Comparison of ENCODE assay signal across 12 mouse cellular contexts in genomic region chr5:93151985-93152384, GRCm38 (mm10). TPM values are rescaled to one million over a fixed set of nuclear protein-coding genes. Genes with fewer than 3 reads are reported as not detected.
DNase-seq lines count a peak whose midpoint lies in the region; ATAC-seq and TF ChIP-seq lines count a peak whose summit lies in the region.
"Had no signal": no experiment of that assay in that cellular context is flagged by ENCODE, and none has a peak within 500 bp of the region (broad histone marks: within the 10 kb centered on the region; RNA-seq: fewer than 3 reads in every experiment).

No protein-coding gene starts in this region.

- TF ChIP-seq CTCF in thymus, adult 2 months (IDR thresholded peaks at IDR 0.05; ENCODE audit: borderline replicate concordance, control insufficient read depth, extremely low read depth, insufficient read depth, low read length, poor library complexity), result no peak

- no peak overlapping the region for H3K4me2 ChIP-seq in heart, embryonic 16.5 days (ENCODE audit: low read depth, low read length)
- peak overlapping the region; percentile 9; the same call in 1 of the 2 replicates for H3K4me2 ChIP-seq in liver, embryonic 12.5 days
- H3K4me2 ChIP-seq: hindbrain, embryonic 13.5 days; midbrain, embryonic 12.5 days had no signal

- 0 out of 2 replicates have a peak overlapping the region, but pooled peaks have one; percentile 14 for H3K9ac ChIP-seq in heart, embryonic 16.5 days (ENCODE audit: low read length)
- no peak overlapping the region for H3K9ac ChIP-seq in liver, embryonic 12.5 days
- H3K9ac ChIP-seq: forebrain, postnatal 0 days; hindbrain, embryonic 13.5 days; midbrain, embryonic 12.5 days had no signal

- ATAC-seq in heart, embryonic 16.5 days (replicated peaks; ENCODE audit: extremely low read depth, insufficient read depth, low FRiP score), result no peak
- ATAC-seq in liver, embryonic 12.5 days, result peak; percentile 14; the same call in 1 of the 2 replicates

- TF ChIP-seq POLR2A in thymus, adult 2 months (IDR thresholded peaks at IDR 0.05; ENCODE audit: control insufficient read depth, extremely low read depth, insufficient read depth, low read length, poor library complexity), result no peak

- H3K4me3 ChIP-seq in heart, embryonic 16.5 days (ENCODE audit: low read length), result no peak overlapping the region
- 0 out of 2 replicates have a peak overlapping the region, but pooled peaks have one; percentile 9 for H3K4me3 ChIP-seq in thymus, adult 2 months (ENCODE audit: control insufficient read depth, insufficient read depth, low read length)
- H3K4me3 ChIP-seq in liver, embryonic 12.5 days, result no peak overlapping the region
- H3K4me3 ChIP-seq: hindbrain, embryonic 13.5 days; midbrain, embryonic 12.5 days had no signal

- no peaks in the 10 kb centered on the region for H3K9me3 ChIP-seq in heart, embryonic 16.5 days (replicated peaks; ENCODE audit: control insufficient read depth, low read length)
- H3K9me3 ChIP-seq in liver, embryonic 12.5 days (replicated peaks), result no peaks in the 10 kb centered on the region
- H3K9me3 ChIP-seq: hindbrain, embryonic 13.5 days; midbrain, embryonic 12.5 days had no signal

- DNase-seq in heart, postnatal 10 days, result no peak
- DNase-seq in thymus, adult 2 months, result peak; percentile 22
- DNase-seq in thymus, adult 18-20 months, result no peak
- DNase-seq in thymus, postnatal 4 days, result peak; percentile 13
- DNase-seq in left cerebral cortex, postnatal 14 days (ENCODE audit: low spot score in 2 of 2), result no peak
- DNase-seq in urinary bladder, adult 2 months (ENCODE audit: low spot score), result no peak
- DNase-seq: adrenal gland, adult 8-10 months; forebrain, postnatal 0 days had no signal

- intact Hi-C loops in heart, postnatal 10 days (cut with DNase I), result no loop called here
- intact Hi-C loops in left cerebral cortex, postnatal 14 days (cut with DNase I), result no loop called here

- H3K36me3 ChIP-seq in heart, embryonic 16.5 days (ENCODE audit: control insufficient read depth, insufficient read depth), result peaks cover 13% of the 10 kb centered on the region; the same call in 1 of the 2 replicates
- peaks cover 5% of the 10 kb centered on the region; the same call in 1 of the 2 replicates for H3K36me3 ChIP-seq in thymus, adult 2 months (ENCODE audit: control insufficient read depth, insufficient read depth, low read length)
- peaks cover 40% of the 10 kb centered on the region for H3K36me3 ChIP-seq in liver, embryonic 12.5 days

- H3K27me3 ChIP-seq in heart, embryonic 16.5 days (ENCODE audit: control insufficient read depth, insufficient read depth, low read length), result no peaks in the 10 kb centered on the region
- H3K27me3 ChIP-seq in thymus, adult 2 months (ENCODE audit: control insufficient read depth, insufficient read depth, low read length), result no peaks in the 10 kb centered on the region
- no peaks in the 10 kb centered on the region for H3K27me3 ChIP-seq in liver, embryonic 12.5 days (replicated peaks)
- H3K27me3 ChIP-seq: hindbrain, embryonic 13.5 days; midbrain, embryonic 12.5 days had no signal

- WGBS in heart, embryonic 16.5 days, result 59% methylated on average over 6 of the region's 6 CpGs
- WGBS in thymus, adult 2 months, result 10% methylated on average over 6 of the region's 6 CpGs
- 45% methylated on average over 6 of the region's 6 CpGs for WGBS in liver, embryonic 12.5 days (ENCODE audit: insufficient replicate concordance)

- peaks cover 34% of the 10 kb centered on the region for H3K4me1 ChIP-seq in heart, embryonic 16.5 days (ENCODE audit: control insufficient read depth, insufficient read depth, low read length)
- peaks cover 16% of the 10 kb centered on the region for H3K4me1 ChIP-seq in thymus, adult 2 months (replicated peaks; ENCODE audit: control insufficient read depth, insufficient read depth, low read length)
- peaks cover 46% of the 10 kb centered on the region for H3K4me1 ChIP-seq in liver, embryonic 12.5 days

- H3K27ac ChIP-seq in heart, embryonic 16.5 days (ENCODE audit: low read length), result peak overlapping the region; percentile 55
- H3K27ac ChIP-seq in thymus, adult 2 months (ENCODE audit: control insufficient read depth, insufficient read depth, low read length), result peak overlapping the region; percentile 10; the same call in 1 of the 2 replicates
- H3K27ac ChIP-seq in liver, embryonic 12.5 days, result peak overlapping the region; percentile 48
- H3K27ac ChIP-seq: hindbrain, embryonic 13.5 days; midbrain, embryonic 12.5 days had no signal

RNA-seq across cellular contexts. Expression of gene Ccni, which starts 54.3 kb away (rescaled TPM):
- polyA plus RNA-seq in heart, embryonic 16.5 days (2015; fragmentation: Nextera tagmentation; extraction: Ambion mirVana), result 79.2 and 84.1 TPM in 2 replicates
- total RNA-seq in heart, postnatal 10 days (2021), result 100 to 1,000 TPM; 252 to 270 TPM
- polyA plus RNA-seq in thymus, adult 2 months (2012; rRNA removed), result 121 and 155 TPM in 2 replicates
- polyA plus RNA-seq in liver, embryonic 12.5 days (2016; fragmentation: Nextera tagmentation; extraction: Ambion mirVana), result 50.1 and 60.9 TPM in 2 replicates
- 100 to 1,000 TPM; 304 to 308 TPM for total RNA-seq in left cerebral cortex, postnatal 14 days (2021)
- 65.0 and 103 TPM in 2 replicates for polyA plus RNA-seq in urinary bladder, adult 2 months (2012; rRNA removed)

RNA-seq across cellular contexts. Expression of gene 2010109A12Rik, which starts 54.3 kb away (rescaled TPM):
- 1.4 and 2.0 TPM in 2 replicates for polyA plus RNA-seq in heart, embryonic 16.5 days (2015; fragmentation: Nextera tagmentation; extraction: Ambion mirVana)
- total RNA-seq in heart, postnatal 10 days (2021), result under 1 TPM in 1 of 2 experiments, not detected in 1; 0.57 TPM
- polyA plus RNA-seq in thymus, adult 2 months (2012; rRNA removed), result 0.20 and 0.34 TPM in 2 replicates
- 1.2 and 1.3 TPM in 2 replicates for polyA plus RNA-seq in liver, embryonic 12.5 days (2016; fragmentation: Nextera tagmentation; extraction: Ambion mirVana)
- 1 to 10 TPM in 1 of 2 experiments, under 1 TPM in 1; 0.42 to 1.4 TPM for total RNA-seq in left cerebral cortex, postnatal 14 days (2021)
- 0.44 and 0.68 TPM in 2 replicates for polyA plus RNA-seq in urinary bladder, adult 2 months (2012; rRNA removed)

RNA-seq across cellular contexts. Expression of gene Sept11, which starts 58.7 kb away (rescaled TPM):
- polyA plus RNA-seq in heart, embryonic 16.5 days (2015; fragmentation: Nextera tagmentation; extraction: Ambion mirVana), result 89.7 and 92.8 TPM in 2 replicates
- 10 to 100 TPM; 82.1 to 91.4 TPM for total RNA-seq in heart, postnatal 10 days (2021)
- polyA plus RNA-seq in thymus, adult 2 months (2012; rRNA removed), result 39.0 and 48.9 TPM in 2 replicates
- polyA plus RNA-seq in liver, embryonic 12.5 days (2016; fragmentation: Nextera tagmentation; extraction: Ambion mirVana), result 57.6 and 59.0 TPM in 2 replicates
- 100 to 1,000 TPM; 201 to 209 TPM for total RNA-seq in left cerebral cortex, postnatal 14 days (2021)
- polyA plus RNA-seq in urinary bladder, adult 2 months (2012; rRNA removed), result 27.9 and 30.9 TPM in 2 replicates

Comparison
In these comparisons a context has a peak if more than half of its experiments do, and no peak if none do; other contexts are left out.
1. DNase-seq: peak in thymus, adult 2 months (single experiment) and thymus, postnatal 4 days (single experiment); none in heart, postnatal 10 days (0 of 2), thymus, adult 18-20 months (0 of 2), left cerebral cortex, postnatal 14 days (0 of 2) and urinary bladder, adult 2 months (single experiment).
2. Peak in every context shown above with its lines, with median percentiles within 50 percentile points of each other: H3K27ac ChIP-seq.